Mouse (Mus musculus) testis, adult 2 months (tissue): ENCODE results near the gene Mrps6. TPM values are rescaled to one million over a fixed set of nuclear protein-coding genes. Genes with fewer than 3 reads are reported as not detected.

Source experiments
- H3K27ac ChIP-seq: fragments of 200-500 bp; 2 replicates; pipeline ENCODE4 v1.5.1; 2012; ENCODE audit warnings: low read depth, low read length; ENCODE audit not compliant: control insufficient read depth, insufficient read depth
- H3K27me3 ChIP-seq: fragments of 200-500 bp; 2 replicates; pipeline ENCODE4 v1.6.1; 2012; ENCODE audit warnings: mild to moderate bottlenecking, low read length, moderate library complexity; ENCODE audit not compliant: control insufficient read depth, insufficient read depth
- H3K36me3 ChIP-seq: fragments of 200-500 bp; 2 replicates; pipeline ENCODE4 v1.6.1; 2012; ENCODE audit warnings: mild to moderate bottlenecking, low read length; ENCODE audit not compliant: control insufficient read depth, insufficient read depth
- H3K4me1 ChIP-seq: fragments of 200-500 bp; 2 replicates; pipeline ENCODE4 v1.6.1; 2012; ENCODE audit warnings: low read length; ENCODE audit not compliant: control insufficient read depth, insufficient read depth
- H3K4me3 ChIP-seq: fragments of 200-500 bp; 2 replicates; pipeline ENCODE4 v1.5.1; 2012; ENCODE audit warnings: low read depth, mild to moderate bottlenecking, low read length, moderate library complexity, mixed read lengths; ENCODE audit not compliant: control insufficient read depth
- CTCF ChIP-seq: fragments of 200-500 bp; IDR thresholded peaks from 2 replicates; pipeline ENCODE4 v1.5.1; 2012; ENCODE audit warnings: low read depth, mild to moderate bottlenecking, inconsistent platforms, low read length, moderate library complexity; ENCODE audit not compliant: control insufficient read depth, insufficient read depth, insufficient replicate concordance
- POLR2A ChIP-seq: fragments of 200-500 bp; IDR thresholded peaks from 2 replicates; pipeline ENCODE4 v1.6.1; 2012; ENCODE audit warnings: low read depth, mild to moderate bottlenecking, inconsistent platforms, low read length, moderate library complexity; ENCODE audit not compliant: control insufficient read depth
- polyA plus RNA-seq: library from polyadenylated mRNA; depleted of rRNA; stranded (reverse); fragments of >200 nt; gene quantifications from 2 replicates; pipeline ENCODE4 v1.2.3, GENCODE M21; 2012

The Mrps6 gene
- polyA plus RNA-seq, 1 experiment = 19.2 TPM

- Histone ChIP-seq H3K27ac (no peak overlapping the region), H3K27me3 (no peaks in the 10 kb centered on the region), H3K4me3 (no peak overlapping the region), H3K4me1 (no peaks in the 10 kb centered on the region; the same call in 1 of the 2 replicates), H3K36me3 (no peaks in the 10 kb centered on the region)
- no peak for TF ChIP-seq CTCF
- no peak for TF ChIP-seq POLR2A
Observed at GRCm38 (mm10) chr16:92107346-92107745, 49.3 kb downstream of the Mrps6 start.

GRCm38 (mm10) chr16:92114706-92115241 is 56.7 kb downstream of the Mrps6 start:
- peaks cover 23% of the 10 kb centered on the region for H3K4me1 ChIP-seq
- H3K27me3 ChIP-seq = no peaks in the 10 kb centered on the region
- H3K27ac ChIP-seq = peak overlapping the region; percentile 50; the same call in 1 of the 2 replicates
- H3K36me3 ChIP-seq = no peaks in the 10 kb centered on the region
- no peak for TF ChIP-seq CTCF
- no peak for TF ChIP-seq POLR2A
- H3K4me3 ChIP-seq = no peak overlapping the region

- H3K4me3 ChIP-seq = no peak overlapping the region
- H3K27me3 ChIP-seq = no peaks in the 10 kb centered on the region
- H3K36me3 ChIP-seq = no peaks in the 10 kb centered on the region
- H3K4me1 ChIP-seq = peaks cover 23% of the 10 kb centered on the region
- peak overlapping the region; percentile 71 for H3K27ac ChIP-seq
- TF ChIP-seq POLR2A (no peak), CTCF (no peak)
Observed at GRCm38 (mm10) chr16:92115611-92116421, 57.7 kb downstream of the Mrps6 start.

- H3K27ac ChIP-seq = no peak overlapping the region
- peaks cover 23% of the 10 kb centered on the region for H3K4me1 ChIP-seq
- no peak overlapping the region for H3K4me3 ChIP-seq
- TF ChIP-seq CTCF = no peak
- TF ChIP-seq POLR2A = no peak
- H3K27me3 ChIP-seq = no peaks in the 10 kb centered on the region
- H3K36me3 ChIP-seq = no peaks in the 10 kb centered on the region
Observed at GRCm38 (mm10) chr16:92117337-92118209, 59.5 kb downstream of the Mrps6 start.

GRCm38 (mm10) chr16:92119013-92119515 is 61.0 kb downstream of the Mrps6 start:
- no peaks in the 10 kb centered on the region for H3K27me3 ChIP-seq
- H3K36me3 ChIP-seq = no peaks in the 10 kb centered on the region
- no peak for TF ChIP-seq POLR2A
- no peak overlapping the region for H3K27ac ChIP-seq
- no peak overlapping the region for H3K4me3 ChIP-seq
- peaks cover 23% of the 10 kb centered on the region for H3K4me1 ChIP-seq

- Histone ChIP-seq H3K4me3 (no peak overlapping the region), H3K4me1 (peaks cover 16% of the 10 kb centered on the region), H3K27ac (no peak overlapping the region), H3K36me3 (no peaks in the 10 kb centered on the region), H3K27me3 (no peaks in the 10 kb centered on the region)
- TF ChIP-seq POLR2A (no peak), CTCF (no peak)
Observed at GRCm38 (mm10) chr16:92120899-92121531, 62.9 kb downstream of the Mrps6 start.
